Mouse (Mus musculus): ENCODE results near the gene Atp6v0a1.

Gene Atp6v0a1

DNA sequence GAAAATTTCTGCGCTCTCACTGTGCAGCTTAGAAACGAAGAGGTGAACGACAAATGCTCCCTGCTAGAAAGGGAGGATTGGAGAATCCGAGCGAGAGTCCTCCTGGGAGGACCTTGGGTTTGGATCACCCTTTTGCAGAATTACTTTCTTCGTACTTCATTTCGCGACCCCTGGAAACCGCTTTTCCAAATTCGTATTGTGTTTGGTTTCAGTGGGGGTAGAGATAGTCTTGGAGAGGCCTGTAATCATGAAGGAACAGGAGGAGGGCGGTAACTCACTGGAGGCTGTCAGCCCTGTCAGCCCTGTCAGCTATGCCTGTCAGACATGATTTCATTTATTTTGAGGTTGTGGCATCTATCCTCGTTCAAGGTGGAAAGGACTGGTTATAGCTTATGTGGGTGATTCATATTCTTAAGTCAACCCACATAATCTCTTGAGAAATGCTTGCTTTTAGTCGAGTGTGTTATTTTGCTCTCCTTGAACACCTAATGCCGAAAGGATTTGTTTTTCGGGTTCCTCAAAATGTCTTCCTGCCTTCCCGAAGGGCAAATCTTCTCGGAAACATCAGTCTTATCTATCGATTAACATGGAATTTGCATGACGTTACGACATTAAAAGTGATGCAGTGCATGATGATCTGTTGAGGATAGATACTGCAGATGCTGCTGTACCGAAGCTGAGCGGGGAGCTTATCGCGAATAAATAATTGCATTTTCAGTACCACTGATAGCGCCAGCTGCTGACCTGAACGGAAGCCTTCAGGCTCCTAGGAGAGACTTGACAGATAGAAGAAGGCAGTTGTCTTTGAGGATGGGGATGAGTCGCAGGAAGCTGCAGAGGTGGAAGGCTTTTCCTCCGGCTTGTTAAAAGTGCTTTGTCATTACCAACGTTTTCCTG, 884 bp downstream of the Atp6v0a1 start:
- intact Hi-C loops (cut with DNase I) = no loop called here

DNA sequence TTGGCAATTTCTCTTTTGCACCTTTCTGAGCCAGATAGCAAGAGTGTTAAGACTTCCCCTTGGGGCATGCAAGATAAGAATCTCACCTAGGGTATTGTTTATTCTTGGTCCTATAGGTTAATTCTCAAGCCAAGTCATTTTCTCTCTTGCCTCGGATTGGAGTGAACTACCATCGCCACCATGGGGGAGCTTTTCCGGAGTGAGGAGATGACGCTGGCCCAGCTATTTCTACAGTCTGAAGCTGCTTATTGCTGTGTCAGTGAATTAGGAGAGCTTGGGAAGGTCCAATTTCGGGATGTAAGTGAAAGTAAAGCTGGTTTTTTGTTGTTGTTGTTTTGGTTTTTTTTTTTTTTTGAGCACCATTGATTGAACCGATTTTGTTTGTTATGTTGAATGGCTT, 2.4 kb downstream of the Atp6v0a1 start:
- intact Hi-C loops (cut with DNase I) = no loop called here

DNA sequence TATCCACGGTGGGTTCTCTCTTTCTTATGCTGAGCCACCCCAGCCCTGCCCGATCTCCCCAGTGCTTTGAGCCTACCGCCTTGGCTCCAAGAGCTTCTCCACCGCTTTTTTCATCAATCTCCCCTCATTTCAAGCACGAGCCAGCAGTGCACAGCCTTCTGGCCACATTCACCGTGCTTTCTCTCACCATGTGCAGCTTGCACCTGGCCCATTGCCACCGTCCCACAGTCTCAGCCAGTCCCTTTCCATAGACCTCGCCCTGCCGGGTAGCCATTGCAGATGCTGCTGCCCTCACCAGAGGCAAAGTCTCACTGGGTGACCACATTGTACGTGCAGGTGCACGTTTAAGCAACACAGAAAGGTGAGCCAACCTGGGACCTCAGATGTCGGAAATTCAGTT, 14.1 kb downstream of the Atp6v0a1 start:
- intact Hi-C loops (cut with DNase I) = loop anchor here (5.0 kb wide), 1 partner anchor 36 kb away; no protein-coding TSS in a partner anchor

DNA sequence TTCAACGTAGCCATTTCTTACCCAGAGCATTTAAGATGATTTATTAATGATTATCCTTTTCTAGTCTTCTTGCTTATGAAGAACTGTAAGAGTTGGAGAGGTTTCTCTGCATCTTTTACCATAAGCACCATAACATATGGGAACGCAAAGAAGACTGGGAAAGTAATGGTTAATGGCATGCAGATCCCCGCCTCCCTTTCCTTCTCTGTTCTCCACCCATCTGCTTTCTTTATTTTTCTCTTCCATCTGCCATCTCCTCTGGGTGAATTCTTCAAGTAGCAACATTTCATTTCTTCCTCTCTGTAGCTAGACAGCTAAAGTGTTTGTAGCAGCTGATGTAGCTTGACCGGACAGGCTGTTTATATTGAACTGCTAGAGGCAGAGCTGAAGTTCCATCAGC, 14.7 kb downstream of the Atp6v0a1 start:
- intact Hi-C loops (cut with DNase I) = loop anchor here (5.0 kb wide), 1 partner anchor 37 kb away; no protein-coding TSS in a partner anchor

DNA sequence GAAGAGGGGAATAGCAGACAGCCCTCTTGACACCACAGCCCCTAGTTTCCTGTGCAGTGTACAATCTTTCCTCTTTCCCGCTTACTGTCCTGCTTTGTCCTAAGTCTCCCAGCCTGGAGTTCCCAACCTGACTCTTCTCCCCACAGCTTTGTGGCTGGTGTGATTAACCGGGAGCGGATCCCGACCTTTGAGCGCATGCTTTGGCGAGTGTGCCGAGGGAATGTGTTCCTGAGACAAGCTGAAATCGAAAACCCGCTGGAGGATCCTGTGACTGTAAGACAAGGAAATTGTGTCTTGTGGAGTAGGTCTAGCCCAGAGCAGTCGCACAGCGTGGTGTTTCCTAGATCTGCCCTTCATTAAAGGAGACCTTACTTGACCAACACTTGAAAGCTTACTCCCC, 17.9 kb downstream of the Atp6v0a1 start:
- intact Hi-C loops (cut with DNase I) = no loop called here

DNA sequence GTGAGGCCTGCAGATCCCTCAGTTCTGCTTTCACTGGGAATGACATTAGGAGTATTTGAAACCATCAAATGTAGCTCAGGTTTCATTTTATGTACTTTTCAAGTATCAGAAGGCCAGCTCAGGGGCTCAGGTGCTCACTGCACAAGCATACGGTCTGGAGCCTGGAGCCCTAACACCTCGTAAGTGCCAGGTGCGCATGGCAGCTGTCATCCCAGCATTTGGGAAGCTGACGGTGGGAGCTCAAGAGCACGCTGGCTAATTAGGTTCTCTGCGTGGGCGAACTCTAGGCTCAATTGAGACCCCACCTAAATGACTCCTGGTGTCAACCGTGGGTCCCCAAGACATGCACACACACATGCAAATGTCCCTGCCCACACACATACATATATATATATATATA, 20.1 kb downstream of the Atp6v0a1 start:
- intact Hi-C loops (cut with DNase I) = no loop called here

DNA sequence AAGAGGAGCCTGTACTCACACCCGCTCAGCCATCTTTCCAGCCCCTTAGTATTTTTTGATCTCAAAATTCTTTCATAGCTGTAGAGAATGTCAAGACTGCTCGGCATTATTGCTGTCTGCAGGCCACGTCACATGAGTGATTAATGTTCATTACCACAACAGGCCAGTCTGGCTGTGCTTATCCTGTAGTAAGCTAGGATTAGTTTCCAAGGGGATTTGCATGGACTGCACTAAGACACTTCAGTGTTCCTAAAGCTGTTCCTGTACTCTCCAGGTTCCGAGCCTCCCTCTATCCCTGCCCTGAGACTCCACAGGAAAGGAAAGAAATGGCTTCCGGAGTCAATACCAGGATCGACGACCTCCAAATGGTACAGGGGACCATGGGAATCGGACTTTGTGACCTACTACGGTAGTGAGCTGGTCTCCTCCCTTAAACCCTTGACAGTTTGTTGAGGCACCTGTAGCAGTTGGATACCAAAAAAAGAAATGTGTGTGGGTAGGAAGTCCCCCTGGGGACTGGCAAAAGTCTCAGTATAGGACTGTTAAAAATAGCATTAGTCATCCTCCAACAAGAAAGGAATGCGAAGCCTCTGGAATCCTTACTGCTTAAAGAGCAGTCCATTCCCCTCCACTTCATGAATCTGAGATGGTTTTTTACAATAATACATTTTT, 21.0 kb downstream of the Atp6v0a1 start:
- intact Hi-C loops (cut with DNase I) = no loop called here

DNA sequence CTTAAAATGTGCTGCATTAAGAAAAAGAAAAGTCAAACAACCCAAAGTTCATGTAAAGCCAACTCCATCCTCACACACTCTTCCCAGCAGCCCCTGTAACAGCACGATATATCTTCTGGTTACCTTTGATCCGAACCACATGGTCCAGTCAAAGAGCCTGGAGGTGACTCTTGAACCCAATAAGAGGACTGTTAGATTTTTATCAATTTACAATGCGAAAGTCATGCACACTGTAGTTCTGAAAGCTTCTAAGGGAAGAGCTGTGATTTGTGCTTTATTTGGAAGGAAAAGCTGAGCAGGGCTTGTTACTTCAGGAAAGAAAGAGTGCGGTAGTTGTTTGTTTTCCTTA, 21.5 kb downstream of the Atp6v0a1 start:
- intact Hi-C loops (cut with DNase I) = no loop called here

DNA sequence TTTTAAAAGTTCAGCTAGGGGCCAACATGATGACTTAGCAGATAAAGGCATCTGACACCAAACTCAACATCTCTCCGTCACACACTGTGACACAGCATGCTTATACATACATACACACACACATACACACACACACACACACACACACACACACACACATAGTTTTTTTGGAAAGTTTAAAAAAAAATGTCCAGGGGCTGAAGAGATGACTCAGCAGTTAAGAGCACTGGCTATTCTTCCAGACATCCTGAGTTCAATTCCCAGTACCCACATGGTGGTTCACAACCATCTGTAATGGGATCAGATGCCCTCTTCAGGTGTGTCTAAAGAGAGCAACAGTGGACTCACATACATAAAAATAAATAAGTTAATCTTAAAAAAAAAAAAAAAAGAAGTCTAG, 22.2 kb downstream of the Atp6v0a1 start:
- intact Hi-C loops (cut with DNase I) = no loop called here

DNA sequence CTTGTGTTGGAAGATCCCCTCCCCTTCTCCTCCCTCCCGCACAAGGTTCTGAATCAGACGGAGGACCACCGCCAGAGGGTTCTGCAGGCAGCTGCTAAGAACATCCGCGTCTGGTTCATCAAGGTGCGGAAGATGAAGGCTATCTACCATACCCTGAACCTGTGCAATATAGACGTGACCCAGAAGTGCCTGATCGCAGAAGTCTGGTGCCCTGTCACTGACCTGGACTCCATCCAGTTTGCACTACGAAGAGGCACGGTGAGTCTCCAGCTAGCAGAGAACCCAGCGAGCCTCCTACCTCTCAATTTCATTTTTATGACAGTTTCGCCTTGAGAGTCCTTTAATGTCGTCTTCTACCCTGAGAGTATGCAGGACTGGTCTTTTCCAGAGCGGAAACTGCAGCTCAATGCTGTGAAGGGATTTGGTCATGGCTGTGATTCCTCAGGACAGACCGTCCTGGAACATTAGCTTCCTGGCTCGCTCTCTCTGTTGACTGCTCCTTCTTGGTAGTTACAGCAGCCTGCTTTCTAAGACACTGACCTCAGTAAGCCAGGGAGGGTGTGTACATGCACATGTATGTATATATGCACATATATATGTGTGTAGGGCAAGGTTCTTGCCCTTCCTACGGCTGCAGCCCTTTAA, 24.7 kb downstream of the Atp6v0a1 start:
- intact Hi-C loops (cut with DNase I) = no loop called here

DNA sequence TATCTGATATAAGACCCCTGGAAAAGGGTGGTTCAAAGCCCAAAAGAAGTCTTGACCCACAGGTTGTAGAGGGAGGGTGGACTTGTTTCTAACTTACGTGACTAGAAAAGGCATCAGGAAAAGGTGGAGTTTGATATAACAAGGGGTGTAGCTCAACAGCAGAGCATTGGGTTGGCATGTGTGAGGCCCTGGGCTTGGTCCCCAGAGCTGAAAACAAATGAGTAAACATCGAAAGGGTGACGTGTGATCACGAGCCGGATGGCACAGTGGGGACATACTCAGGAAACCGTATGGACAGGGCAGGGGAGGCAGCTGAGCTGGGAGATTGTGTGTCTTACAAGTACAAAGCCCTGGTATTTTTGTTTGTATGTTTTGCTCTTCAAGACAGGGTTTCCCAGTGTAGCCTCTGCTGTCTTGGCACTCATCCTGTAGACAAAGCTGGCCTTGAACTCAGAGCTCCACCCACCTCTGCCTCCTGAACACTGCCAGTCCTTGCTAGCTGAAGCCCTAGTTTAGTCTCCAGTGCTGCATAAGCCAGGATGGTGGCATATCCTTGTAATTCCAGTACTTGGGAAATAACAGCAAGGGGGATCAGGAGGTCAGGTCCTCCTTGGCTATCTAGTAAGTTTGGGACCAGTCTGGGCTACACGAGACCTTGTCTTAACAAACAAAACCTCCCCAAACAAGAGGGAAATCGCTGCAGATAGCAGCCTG, 25.5 kb downstream of the Atp6v0a1 start:
- intact Hi-C loops (cut with DNase I) = no loop called here

DNA sequence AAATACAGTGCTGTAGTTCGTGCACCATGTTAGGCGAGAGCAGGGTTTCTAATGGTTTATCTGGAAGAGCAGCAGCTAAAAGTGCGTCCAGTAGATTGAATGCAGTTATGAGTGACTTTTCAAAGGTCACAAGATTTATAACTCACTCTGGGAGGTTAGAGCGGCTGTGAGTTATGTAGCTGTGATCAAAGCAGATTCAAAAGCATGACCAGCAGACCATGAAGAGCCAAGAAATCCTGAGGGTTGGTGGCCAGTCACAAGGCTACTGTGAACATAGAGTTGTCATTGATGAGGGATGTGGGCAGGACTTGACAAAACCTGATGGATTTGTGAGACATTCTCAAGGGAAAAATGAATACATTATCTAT, 26.1 kb downstream of the Atp6v0a1 start:
- intact Hi-C loops (cut with DNase I) = no loop called here

DNA sequence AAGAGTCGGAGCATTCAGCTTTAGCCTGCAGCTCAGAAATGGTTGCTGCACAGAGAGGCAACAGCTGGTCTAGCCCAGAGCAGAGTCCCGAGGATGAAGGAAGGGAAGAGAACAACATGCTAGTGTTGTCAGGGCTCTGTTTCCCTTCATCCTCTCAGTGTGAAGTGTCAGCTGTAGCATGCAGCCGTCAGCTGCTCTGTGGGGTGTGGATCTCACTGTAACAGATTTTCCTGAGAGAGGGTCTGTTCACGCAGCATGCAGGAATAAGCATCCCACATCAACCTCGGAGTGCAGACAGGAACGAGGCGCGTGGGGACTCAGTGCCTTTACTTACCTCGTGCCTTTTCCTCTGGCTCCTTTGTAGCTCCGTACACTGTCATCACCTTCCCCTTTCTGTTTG, 28.5 kb downstream of the Atp6v0a1 start:
- intact Hi-C loops (cut with DNase I) = no loop called here

DNA sequence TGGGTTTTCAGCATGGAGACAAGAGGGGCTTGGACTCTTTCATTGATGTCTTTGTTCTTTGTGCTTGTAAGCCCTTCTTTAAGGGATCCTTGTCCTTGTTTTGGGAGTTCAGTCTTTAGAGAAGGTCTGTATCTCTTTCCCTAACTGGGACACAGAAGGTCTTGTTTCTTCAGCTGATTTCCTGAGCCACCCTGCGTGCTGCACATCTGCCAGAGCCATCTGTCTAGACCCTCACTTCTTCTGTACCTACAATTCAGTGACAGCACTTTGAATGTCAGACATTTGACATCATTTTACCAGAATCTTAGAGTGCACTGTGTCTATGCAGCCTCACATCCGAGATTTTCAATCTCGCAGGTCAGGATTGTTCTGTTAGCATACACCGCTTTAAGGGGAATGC, 36.6 kb downstream of the Atp6v0a1 start:
- intact Hi-C loops (cut with DNase I) = no loop called here

DNA sequence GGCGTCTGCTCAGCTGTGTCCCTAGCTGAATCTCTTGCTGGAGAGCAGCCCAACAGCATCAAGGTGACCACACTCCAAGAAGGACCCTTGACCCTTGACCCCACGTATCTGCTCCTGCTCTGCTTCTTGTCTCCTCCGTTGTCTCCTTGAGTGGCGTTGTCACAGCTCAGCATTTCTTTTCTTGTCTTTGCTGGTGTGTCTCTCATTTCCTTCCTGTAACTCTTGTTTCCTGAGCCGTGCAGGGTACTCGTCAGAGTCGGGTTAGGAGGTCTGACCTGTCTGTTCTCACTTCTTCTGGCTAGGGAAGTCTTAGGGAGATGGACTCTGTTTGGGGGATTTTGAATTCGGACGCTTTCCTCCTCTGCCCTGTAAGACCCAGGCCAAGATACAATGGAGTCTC, 37.2 kb downstream of the Atp6v0a1 start:
- intact Hi-C loops (cut with DNase I) = no loop called here

DNA sequence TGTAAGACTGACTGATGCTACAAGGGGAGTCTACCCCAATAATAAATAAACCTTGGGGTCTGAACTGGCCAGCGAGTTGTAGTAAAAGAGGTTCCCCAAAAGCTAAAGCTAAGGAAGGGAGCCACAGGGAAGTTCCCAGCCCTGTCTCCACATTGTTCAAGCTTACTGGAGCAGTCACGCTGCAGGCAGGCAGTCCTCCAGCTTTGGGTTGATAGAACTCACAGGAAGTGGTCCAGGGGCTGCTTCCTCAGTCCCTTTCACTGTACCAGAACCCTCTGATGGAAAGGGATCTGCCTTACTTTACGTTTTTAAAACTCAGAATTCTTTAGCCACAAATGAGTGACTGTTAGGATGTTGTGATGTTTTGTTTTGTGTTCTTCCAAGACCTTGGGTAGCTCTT, 38.2 kb downstream of the Atp6v0a1 start:
- intact Hi-C loops (cut with DNase I) = no loop called here

DNA sequence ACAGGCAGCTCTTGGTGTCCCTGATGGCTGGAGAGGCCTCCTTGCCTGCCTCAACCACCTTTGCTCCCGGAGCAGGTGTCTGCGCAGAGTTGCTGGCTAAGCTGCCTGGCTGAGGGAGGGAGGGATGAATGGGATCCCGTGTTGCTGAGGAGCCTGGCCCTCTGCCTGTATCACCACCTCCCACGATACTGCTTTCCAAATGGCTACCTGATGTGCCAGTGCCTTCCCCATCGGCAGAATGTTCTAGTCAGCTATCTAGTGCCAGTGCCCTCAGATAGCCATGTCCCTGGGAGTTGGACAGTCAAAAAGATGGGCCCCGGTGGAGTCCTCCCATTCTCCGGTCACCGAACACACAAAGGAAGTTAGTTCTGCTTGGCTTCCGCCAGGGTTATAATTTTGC, 41.1 kb downstream of the Atp6v0a1 start:
- intact Hi-C loops (cut with DNase I) = no loop called here

DNA sequence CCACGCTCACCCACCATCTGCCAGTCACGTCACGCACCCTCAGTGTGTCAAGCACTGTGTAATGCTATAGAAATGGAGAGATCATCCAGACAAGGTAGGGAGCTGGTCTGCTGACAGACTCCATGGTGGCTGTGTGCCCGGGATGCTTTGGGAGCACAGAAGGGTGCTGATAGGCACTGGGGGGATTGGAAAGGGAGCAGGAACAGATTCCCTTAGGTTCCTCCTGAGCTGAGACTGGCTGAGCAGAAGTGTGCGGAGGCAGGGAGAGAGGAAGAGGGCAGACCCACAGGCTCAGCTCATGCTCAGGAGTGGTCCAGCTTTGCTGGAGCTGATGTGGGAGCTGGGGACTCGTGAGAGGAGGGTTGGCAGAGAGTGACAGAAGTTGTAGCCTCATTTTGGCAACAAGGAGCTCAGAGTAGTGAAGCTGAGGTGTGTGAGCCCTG, 41.8 kb downstream of the Atp6v0a1 start:
- intact Hi-C loops (cut with DNase I) = no loop called here

DNA sequence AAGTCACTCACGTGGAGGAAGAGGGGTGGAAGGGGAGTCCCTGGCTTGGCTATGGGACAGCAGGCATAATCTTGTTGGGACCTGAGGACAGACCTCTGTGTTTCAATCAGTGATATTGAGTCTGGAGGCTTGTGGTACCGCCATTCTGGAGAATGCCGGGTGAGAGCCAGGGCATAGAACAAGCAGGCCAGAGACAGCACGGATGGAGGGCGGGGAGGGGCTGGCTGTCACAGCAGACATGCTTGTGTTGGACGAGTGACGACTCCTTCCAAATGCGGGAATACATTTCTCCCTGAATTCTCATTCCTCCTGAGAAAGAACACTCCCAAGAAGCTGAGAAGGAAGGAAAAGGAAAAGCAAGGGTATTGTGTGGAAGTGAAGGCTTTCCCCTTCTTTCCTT, 42.4 kb downstream of the Atp6v0a1 start:
- intact Hi-C loops (cut with DNase I) = no loop called here

DNA sequence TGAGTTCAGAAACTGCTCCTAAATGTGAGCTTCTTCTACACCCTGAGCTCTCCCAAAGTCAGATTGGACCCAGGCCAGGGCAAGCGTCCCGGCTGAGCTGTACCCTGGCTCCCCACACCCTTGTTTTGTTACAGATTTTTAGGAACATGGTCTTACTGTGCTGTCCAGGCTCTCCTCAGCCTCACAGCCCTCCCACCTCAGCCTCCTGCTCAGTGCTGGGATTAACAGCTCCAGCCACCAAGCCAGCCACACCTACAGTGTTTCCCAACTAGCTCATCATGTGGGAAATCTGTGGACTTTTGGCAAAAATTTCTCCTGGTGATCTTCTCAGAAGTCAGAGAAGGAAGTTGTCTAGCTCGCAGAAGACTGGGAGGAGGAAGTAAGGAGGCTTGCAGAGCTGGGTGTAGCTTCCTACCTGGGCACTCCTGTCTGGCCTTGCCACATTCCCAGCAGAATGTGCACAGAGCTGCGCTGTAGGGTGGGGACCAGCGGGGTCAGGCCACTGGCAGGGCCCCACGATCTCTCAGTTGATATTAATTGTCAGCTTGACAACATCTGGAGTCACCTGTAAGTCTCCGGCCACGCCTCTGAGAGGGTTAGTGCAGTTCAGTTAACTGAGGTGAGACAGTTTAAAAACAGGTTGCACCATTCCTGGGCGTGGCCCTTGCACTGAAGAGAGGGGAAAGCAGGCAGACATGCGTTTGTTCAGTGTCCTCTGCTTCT, 43.7 kb downstream of the Atp6v0a1 start:
- intact Hi-C loops (cut with DNase I) = no loop called here

DNA sequence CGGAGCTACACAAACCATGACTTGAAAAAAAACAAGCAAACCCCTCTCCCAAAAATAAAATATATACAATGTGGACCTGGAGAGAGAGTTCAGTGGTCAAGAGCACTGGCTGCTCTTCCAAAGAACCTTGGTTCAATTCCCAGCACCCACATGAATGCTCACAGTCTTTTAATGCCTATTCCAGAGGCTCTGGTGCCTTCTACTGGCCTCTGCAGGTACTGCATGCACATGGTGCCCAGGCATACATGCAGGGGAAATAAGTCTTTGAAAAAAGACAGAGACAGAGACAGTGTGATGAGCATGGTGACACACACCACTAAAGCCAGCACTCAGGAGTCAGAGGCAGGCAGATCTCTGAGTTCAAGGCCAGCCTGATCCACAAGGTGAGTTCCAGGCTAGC, 44.7 kb downstream of the Atp6v0a1 start:
- intact Hi-C loops (cut with DNase I) = no loop called here

Measured in adrenal gland (tissue).